Mouse (Mus musculus) myocyte (in vitro differentiated cells): ENCODE measurements around the gene Tmprss13.

Experiments used
- E2F4 ChIP-seq: IDR thresholded peaks from one replicate; pipeline ENCODE4 v1.6.1; 2011; ENCODE audit warnings: mild to moderate bottlenecking, control low read depth, moderate library complexity; ENCODE audit not compliant: insufficient read depth
- POLR2A ChIP-seq: IDR thresholded peaks from one replicate; pipeline ENCODE4 v1.6.1; 2011; ENCODE audit warnings: low read depth, mild to moderate bottlenecking, control low read depth, moderate library complexity; ENCODE audit not compliant: insufficient read length

DNA sequence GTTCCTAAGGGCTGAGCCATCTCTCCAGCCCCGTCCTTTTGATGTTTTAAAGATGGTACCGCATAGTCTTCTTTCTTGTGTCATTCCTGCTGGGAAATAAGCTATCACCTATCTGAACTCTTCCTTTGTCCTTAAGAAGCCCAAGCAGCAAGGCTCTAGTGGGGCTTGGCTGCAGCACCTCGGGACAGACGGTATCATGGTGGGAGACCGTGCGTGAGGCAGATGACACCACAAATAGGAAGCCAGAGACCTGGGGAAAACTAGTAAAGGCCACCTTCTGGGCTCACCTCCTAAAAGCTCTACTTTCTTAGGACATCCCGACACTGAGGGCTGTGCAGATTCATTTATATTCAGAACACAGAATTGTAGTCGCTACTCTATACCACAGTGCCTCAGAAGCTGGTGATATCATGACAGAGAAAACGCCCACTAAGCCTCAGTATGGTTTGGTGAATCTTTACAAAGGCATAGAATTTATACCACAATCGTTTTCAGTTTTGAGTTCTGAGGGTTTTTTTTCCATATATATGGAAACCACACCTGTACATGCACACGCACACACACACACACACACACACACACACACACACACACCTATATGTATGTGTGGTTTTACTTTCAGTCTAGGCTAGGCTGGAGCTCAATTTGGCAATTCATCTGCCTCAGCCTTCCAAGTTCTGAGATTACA lies 27.3 kb upstream of the Tmprss13 start:
- no peak for TF ChIP-seq POLR2A
- no peak for TF ChIP-seq E2F4
